Mouse (Mus musculus): ENCODE results near the gene Prkar2a.

Prkar2a gene

DNA sequence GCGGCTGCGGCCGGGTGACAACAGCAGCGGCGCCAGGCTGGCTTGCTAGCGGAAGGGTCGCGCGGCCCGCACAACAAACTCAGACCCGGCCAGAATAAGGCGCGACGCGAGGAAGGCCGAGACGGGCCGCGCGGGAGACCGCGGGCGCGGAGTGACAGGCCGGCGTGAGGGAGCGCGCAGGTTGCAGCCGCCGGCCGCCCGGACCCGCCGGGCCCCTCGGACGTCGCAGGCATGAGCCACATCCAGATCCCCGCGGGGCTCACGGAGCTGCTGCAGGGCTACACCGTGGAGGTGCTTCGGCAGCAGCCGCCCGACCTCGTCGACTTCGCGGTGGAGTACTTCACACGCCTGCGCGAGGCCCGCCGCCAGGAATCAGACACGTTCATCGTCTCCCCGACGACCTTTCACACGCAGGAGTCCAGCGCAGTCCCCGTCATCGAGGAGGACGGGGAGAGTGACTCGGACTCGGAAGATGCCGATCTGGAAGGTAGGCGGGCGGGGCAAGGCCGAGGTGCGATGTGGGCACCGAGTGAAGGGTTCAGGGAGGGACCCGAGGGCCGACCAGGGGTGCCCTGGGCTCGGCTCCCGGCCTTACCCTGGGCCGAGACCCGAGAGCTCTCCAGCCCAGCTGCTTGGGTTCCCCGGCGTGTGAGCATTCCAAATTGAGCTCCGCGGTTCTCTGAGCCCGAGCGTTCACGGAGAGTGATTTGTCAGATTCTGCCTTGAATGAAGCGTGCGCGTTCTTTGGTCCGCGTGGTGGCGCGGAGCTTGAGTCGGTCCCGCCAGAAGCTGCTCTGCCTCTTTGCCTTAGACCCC, 3.3 kb downstream of the Prkar2a start:
- peak; percentile 86 for DNase-seq

DNA sequence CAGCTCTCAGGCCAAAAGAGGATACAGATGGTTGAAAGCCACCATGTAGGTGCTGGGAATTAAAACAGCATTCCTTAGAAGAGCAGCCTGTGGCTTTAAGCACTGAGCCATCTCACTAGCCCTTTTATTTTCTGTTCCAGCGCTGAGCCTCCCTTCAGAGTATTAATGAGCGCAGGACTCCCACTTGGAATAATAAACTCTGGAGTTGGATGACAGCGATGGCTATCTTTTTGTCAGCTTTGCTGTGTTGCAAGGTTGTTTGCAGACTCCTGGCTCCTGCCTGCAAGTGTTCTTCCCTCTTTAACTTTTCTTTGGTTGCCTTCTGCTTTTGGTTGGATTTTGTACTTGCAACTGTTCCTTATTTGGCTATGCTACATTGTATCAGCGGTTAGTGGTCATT, 4.8 kb downstream of the Prkar2a start:
- no peak for DNase-seq

- no peak for DNase-seq
Measured at GRCm38 (mm10) chr9:108694533-108694932, 5.4 kb downstream of the Prkar2a start.

- no peak for DNase-seq
Measured at GRCm38 (mm10) chr9:108702476-108702875, 13.4 kb downstream of the Prkar2a start.

DNA sequence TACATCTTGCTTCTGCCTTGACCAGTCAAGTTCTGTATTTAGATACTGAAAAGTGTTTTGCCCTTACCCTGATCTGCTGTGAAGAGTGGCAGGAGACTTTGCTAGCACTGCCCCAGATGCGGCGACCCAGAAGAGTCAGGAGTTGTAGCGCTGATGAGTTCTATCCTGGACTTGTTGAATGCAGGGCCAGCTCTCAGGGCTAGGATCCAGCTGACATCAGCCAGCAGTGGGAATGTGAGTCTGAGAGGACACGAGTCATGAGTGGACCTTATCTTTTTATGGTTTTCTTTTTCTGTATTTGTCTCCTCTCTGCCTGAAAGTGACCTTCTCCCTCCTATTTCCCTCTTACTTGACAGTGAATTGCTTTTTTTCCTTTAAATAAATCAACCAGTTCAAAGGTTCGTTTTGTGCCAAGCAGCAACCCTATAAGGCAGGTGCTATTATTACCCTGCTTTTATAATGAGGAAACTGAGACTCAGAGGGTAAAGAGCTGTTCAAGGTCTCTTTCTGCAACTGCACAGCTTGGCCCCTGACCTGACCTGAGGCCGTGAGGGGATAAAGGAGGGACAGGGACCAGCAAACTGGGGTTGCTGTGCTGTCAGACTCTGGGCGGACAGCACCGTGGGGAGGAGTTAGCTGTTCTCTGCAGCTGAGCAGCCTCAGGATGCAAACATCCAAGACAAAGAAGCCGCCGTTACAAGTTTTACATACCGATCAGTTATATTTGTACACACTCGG, 14.4 kb downstream of the Prkar2a start:
- peak; percentile 17 for DNase-seq

- no peak for DNase-seq
Measured at GRCm38 (mm10) chr9:108704591-108704990, 15.5 kb downstream of the Prkar2a start.

DNA sequence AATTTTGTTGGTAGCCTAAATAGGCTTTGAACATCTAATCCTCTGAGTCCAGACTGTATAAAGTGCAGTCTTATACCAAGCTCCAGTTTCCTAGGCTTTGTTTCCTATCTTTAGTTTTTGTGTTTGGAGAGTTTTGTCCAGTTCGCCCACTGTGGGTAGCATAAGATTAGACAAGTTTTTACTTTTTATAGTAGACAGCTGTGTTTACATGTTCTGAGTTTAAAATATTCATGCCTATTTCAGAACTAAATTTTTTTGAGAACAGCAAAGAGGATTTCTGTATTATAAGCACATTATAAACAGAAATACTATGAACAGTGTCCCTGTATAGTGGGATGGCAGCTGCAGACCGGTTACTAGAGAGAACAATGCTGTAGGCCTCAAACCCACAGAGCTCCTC, 18.1 kb downstream of the Prkar2a start:
- DNase-seq, result no peak

DNA sequence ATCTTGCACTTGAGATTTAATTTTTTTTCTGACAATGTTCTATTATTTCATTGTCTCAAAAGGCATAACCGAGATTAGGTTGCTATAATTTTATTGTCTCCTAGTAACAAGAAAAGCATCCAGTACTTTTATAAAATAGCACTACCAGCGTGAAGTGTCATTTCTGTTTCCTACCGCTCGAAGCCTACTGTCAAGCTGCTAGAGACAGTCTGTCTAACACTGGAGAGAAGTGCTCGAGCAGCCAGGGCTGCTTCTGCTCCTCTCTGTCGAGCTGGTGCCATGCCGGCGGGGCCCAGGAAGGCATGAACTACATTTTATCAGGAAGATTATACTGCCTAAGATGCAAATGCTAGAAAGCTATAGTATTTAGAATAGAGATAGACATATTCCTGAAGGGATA, 19.7 kb downstream of the Prkar2a start:
- DNase-seq, result no peak

- no peak for DNase-seq
Measured at GRCm38 (mm10) chr9:108710767-108711166, 21.7 kb downstream of the Prkar2a start.

GRCm38 (mm10) chr9:108716199-108716598, 27.1 kb downstream of the Prkar2a start:
- DNase-seq, result no peak

DNA sequence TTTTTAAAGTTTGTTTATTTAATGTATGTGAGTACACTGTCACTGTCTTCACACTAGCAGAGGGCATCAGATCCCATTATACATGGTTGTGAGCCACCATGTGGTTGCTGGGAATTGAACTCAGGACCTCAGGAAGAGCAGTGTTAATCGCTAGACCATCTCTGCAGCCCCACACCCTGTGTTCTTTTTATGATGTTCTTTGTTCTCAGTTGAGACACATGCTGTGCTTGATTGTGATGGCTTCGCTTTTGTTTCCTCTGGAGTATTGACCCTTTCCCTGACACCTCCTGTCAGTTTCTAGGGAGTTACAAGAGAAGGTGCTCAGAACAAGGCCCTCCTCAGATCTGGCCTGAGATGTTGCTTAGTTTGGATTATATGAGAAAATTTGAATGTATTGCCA, 34.6 kb downstream of the Prkar2a start:
- DNase-seq, result no peak

DNA sequence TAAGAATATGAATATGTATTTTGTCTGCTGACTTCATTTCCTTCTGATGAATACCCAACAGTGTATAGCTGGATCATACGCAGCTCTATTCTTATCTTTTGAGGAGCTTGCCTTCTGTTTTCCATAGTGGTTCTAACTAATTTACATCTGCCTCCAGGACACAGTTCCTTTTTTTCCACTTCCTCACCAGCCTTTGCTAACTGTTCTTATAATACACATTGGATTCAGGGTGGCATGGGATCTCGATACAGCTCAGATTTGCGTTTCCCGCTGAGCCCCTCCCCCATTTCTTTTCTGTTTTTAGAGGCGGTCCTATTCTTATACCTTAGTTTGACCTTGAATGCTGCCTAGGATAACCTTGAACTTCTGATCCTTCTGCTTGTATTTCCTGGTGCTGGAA, 37.0 kb downstream of the Prkar2a start:
- no peak for DNase-seq

DNA sequence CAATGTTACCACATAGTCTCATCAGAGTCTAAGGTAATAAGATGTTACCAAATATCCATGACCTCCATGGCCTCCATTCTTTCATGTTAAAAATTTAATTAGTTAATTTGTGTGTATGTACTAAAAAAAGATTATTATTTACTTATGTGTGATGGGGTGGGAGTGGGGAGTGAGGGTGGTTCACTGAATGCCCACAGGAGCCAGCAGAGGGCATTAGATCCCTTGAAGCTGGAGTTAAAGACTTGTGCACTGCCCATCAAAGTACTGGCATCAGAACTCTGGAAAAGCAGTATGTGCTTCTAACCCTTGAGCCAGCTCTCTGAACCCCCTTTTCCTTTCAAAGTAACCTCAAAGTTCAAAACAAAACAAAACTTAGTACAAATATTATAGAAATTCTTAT, 39.9 kb downstream of the Prkar2a start:
- no peak for DNase-seq

DNA sequence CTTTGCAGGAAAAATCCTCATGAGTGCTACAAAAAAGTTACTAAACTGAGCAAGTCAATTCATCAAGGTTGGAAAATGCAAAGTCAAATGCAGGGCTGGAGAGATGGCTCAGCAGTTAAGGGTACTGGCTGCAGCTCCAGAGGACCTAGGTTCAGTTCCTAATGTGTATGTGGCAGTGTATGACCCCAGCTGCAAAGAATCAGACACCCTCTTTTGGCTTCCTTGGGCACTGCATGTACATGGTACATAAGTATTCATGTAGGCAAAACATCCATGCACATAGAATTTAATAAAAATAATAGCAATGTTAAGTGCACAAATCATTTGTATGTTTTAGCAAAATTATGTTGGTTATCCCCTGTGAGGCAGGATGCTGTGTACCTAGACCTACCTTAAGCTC, 43.3 kb downstream of the Prkar2a start:
- no peak for DNase-seq

DNA sequence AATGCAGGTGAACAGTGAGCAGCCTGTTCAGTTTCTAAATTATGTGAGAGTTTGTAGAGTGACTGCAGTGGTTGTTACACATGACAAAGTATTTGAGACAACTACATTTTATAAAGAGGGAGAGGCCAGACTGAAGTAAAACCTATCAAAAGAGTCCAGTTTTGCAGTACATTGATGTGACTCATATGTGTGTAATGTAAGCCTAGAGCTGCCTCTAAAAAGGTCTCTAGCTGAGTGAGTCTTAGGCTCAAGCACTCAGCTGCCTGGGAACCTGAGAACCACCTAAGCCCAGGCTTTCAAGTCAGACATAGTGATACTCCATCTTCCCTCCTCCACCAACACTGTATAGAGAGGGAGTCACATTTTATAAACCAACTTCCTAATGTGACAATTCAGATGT, 45.5 kb downstream of the Prkar2a start:
- no peak for DNase-seq

GRCm38 (mm10) chr9:108739239-108739638, 50.1 kb downstream of the Prkar2a start:
- no peak for DNase-seq

- DNase-seq, result peak; percentile 14
Measured at GRCm38 (mm10) chr9:108740062-108740461, 50.9 kb downstream of the Prkar2a start.

DNA sequence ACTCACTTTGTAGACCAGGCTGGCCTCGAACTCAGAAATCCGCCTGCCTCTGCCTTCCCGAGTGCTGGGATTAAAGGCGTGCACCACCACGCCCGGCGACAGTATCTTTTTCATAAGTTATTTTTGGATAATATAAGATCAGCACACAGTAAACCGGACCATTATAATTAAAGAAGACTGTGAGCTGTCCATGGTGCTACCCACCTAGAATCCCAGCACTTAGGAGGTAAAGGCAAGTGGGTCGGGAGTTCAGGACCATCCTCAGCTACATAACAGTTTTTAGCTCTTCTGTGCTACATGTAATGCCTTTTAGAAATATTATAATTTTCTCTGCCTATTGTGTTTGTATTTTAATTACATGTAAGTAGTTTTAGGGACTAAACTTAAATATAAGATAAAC, 52.9 kb downstream of the Prkar2a start:
- peak; percentile 14 for DNase-seq

DNA sequence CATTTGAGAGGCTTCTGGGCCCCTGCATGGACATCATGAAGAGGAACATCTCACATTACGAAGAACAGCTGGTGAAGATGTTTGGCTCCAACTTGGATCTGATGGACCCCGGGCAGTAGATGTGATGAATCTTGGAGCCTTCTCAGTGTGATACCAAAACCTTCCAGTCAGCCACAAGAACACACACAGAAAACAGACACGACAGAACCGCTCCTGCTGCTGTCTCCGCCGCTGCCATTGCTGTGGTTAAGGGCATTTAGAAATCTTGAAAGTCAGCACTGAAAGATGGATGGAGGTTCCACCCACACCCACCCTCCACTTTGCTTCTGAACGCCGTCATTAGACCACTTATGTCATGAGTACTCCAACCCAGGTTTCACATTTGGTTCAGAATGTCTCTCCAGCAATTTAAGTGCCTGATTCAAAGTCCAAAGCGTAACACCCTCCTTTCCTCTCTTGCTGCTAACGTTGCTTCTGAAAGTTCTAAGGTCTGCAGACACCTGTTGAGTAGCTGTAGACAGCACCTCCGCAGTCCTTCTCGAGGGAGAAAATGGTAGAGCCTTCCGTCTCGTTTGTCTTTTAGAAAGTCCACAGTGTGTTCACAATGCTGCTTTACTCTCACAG, 57.9 kb downstream of the Prkar2a start:
- no peak for DNase-seq

GRCm38 (mm10) chr9:108747694-108748093, 58.6 kb downstream of the Prkar2a start:
- no peak for DNase-seq

DNA sequence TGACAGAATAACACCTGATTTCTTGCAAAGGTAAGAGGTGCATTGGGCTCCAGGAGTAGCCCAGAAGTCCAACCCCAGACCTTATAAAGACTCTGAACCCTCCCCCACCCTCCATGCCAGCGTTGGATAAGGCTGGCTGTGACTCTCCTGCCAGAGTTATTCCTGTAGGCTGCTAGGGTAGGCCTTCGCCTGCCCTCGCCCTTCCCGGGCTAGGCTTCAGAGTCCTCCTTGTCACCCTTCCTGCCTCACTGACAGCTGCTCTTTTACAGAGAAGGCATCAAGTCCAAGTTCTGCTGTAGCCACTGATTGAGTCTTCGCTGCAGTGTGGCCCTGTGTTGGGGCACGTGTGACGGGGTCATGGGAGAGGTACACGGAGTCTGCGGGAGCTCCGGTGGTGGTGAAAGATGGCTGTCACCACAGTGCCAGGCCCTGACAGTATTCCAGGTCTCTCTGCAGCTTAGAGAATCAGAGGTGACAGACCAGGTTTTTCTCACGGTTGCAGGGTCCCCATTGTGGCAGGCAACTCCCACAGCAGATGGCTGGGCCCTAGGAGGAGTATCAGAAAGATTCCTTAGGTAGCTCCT, 59.6 kb downstream of the Prkar2a start:
- no peak for DNase-seq

DNA sequence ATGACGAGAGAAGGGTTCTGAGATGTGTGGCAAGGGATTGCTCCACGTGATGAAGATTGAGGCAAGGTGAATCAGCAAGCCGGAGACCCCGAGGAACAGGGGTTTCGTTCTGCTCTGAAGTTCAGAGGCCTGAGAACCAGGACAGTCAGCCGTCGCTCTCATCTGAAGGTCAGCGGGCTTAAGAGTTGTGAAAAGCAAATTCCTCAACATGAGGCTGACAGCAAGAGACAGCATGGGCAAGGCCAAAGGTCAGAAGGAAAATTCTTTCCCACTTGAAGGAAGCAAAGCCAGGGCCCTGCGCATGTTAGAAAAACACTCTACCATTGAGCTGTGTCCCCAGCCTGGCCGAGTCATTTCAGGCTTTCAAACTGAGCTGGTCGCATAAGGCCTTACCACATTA, 61.5 kb downstream of the Prkar2a start:
- DNase-seq, result no peak

GRCm38 (mm10) chr9:108752142-108752920, 63.2 kb downstream of the Prkar2a start:
- no peak for DNase-seq

All from embryo, embryonic 11 days (tissue).